Mouse (Mus musculus): Measurements from ENCODE around the gene Trmt1.
"Not testable (repeated sequence)": the region's sequence is repeated elsewhere in the genome, so short reads cannot be mapped to it uniquely, and the experiment has no call there.

The Trmt1 gene

GRCm38 (mm10) chr8:84659936-84660818 lies 25.9 kb upstream of the Trmt1 start:
- no peak for DNase-seq (ENCODE audit: low read depth)

GRCm38 (mm10) chr8:84660819-84661457 lies 25.2 kb upstream of the Trmt1 start:
- DNase-seq (ENCODE audit: low read depth) = no peak

- DNase-seq (ENCODE audit: low read depth) = peak; percentile 73
Observed at GRCm38 (mm10) chr8:84661458-84661871, 24.6 kb upstream of the Trmt1 start.

DNA sequence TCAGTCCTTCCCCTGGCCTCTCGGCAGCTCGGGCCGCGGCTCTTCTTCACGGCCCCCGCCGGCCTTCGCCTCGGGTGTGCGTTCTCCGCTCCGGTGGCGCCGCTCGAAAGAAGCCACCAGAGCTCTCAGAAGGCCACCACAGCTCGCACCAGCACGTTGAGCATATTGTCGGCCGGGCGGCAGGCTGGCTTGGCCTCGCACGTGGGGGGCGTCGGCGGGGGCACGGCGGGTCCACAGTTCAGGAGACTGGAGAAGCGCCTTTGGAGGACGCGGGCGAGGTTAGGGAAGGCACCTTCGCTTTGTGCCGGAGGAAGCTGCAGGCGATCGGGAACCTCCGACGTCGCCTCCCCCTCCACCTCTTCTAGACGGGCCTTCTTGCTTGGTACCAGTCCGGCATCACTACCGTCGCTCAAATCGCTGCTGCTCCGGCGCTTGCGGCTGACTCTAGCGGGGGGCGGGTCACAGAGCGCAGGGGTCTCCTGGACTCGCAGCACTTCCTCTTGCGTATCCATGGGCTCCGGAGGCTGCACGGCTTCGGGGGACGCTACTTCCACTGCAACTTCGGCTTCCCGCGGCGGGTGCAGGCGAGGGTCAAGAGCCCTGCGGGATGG lies 24.0 kb upstream of the Trmt1 start:
- DNase-seq (ENCODE audit: low read depth) = no peak

GRCm38 (mm10) chr8:84662581-84663065 lies 23.5 kb upstream of the Trmt1 start, which contains the start of gene Ier2:
Gene Ier2, minus strand, starts transcription at chr8:84662852.
- peak; percentile 93 for DNase-seq (ENCODE audit: low read depth)

- peak; percentile 94 for DNase-seq (ENCODE audit: low read depth)
Observed at GRCm38 (mm10) chr8:84663483-84664327, 22.4 kb upstream of the Trmt1 start.

DNA sequence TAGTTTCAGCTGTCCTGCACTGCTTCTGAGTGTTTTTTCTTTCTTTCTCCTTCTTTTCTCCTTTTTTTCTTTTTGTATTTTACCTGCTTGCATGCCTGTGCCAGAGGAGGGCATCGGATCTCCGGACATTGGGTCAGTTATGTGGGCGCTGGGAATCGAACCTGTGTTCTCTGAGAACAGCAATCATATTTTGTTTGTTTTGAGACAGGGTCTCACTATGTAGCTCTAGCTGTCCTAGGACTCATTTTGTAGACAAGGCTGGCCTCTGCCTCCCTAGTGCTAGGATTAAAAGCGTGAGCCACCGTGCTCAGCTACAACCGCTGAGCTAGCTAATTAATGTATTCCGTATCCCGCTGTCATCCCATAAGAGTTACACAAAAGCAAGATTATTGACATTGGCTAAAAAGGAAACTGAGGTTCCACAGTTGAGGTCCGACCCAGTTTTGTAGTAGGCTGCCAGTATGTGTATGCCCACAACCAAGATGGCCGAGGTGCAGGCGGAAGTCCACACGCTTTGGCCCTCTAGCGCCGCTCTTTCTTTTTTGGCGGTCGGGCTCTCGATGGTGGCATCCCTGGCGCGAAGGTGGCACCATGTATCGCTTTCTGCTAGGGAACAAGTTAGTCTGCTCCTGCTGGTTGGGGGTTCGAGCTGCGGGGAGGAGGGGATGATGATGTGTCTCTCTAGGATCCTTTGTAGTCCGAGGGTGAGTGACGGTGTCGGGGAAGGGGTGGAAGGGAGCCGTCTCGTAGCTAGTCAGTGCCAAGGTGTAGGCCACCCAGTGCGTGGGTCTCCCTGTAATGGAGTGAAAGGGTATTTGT lies 21.3 kb upstream of the Trmt1 start:
- DNase-seq (ENCODE audit: low read depth) = no peak

GRCm38 (mm10) chr8:84665385-84665893 lies 20.7 kb upstream of the Trmt1 start:
- no peak for DNase-seq (ENCODE audit: low read depth)

- no peak for DNase-seq (ENCODE audit: low read depth)
Observed at GRCm38 (mm10) chr8:84668081-84668480, 18.0 kb upstream of the Trmt1 start.

DNA sequence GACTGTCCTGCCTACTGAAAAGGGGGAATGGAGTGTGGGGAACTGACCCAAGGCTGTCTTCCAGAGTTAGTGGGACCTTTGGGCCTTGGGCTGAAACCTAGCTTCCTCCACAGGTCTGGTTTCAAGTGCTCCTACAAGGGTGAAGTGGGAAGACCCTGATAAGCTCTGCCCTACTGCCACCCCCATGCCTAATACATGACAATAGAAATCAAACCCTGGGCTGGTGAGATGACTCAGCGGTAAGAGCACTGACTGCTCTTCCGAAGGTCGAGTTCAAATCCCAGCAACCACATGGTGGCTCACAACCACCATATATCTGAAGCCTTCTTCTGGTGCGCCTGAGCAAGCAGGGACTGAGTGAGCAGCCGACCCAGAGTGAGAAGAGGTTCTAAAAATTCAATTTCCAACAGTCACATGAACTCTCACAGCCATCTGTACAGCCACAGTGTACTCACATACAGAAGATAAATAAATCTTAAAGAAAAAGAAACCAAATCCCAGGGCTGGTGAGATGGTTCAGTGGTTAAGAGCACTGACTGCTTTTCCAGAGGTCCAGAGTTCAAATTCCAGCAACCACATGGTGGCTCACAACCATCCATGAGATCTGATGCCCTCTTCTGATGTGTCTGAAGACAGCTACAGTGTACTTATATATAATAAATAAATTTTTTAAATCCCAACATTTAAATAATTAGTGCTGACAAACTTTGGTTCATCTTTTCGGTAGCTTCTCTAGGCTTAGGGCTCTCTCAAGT lies 17.2 kb upstream of the Trmt1 start:
- no peak for DNase-seq (ENCODE audit: low read depth)

DNA sequence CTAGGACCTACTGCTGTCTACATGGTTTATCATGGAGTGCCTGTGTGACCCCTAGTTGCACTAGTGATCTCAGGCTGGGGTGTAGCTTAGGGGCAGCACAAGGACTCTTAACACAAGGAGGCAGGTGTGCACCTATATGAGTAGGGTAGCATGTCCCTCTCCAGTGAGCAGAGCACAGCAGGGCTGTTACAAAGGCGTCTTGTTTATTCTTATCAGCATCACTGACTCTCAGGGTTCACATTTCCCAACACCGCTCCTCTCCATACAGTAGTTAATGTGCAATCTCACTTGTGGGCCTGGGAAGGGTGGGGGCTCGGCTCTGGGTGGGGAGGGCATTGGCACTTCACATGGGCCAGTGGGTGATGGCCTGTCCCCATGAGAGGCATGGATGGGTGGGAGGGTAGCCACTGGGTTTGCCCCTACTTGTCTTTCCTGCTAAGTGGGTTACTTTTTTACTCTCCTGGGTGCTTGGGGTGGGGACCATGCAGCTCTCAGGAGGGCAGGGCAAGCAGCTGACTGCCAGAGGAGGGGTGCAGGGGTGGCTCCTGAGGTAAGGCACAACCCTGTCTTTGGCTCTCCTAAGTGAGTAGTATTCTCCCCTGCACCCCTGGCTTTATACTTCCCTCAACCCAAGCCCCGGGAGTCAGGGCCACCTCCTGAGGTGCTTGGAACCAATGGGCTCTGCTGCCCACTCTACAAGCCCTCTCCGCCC lies 15.7 kb upstream of the Trmt1 start:
- DNase-seq (ENCODE audit: low read depth) = not testable (repeated sequence)

DNA sequence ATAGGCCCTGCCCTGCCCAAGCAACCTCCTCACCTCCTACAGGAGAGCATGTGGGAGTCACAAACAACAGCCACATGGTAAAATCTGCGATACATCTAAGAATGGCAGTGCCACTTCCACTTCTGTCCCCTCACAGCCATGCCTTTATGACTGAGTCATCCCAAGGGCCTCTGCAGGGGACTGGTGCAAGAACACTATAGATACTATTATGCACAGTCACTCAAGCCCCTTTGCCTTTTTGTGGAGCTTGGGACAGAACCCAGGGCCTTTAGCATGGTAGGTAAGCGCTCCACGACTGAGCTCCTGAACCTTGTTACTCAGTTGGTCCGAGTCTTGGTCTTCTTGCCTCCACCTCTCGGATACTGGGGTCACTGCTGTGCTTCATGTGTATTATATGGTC lies 8.8 kb upstream of the Trmt1 start:
- no peak for DNase-seq (ENCODE audit: low read depth)

DNA sequence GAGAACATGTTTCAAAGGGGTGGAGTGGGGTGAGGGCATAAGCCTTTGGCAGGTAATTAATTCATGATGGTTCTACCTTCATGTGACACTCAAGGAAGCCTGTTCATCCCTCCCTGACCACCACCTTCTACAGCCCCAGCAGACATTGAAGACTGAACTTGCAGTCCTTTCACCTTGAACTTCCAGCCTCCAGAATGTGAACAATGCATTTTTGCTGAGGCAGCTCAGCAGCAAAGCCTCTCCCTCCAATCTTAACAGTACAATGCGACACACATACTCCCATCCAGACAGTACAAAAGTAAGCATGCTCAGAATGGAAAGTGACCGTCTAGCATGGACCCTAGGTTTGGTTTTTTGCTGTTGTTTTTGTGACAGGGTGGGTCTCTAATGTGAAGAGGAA lies 4.6 kb upstream of the Trmt1 start:
- no peak for DNase-seq (ENCODE audit: low read depth)

DNA sequence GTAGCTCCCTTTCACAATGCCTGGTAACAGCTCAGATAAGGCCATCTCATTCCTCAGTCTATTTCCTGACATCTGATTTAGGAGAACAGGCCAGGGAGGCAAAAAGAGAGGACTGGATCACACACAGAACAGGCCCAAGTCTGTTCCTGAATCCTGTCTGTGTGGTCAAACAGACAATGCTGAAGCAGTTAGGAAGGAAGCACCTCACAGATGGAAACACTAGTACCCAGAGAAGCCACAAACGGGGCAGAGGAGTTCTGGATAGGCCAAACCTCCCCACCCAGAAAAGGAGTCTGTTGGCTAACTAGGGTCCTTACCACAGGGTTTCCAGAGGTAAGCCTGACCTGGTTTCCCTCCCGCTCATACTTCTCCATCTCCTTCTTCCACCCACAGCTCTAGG lies 3.9 kb upstream of the Trmt1 start:
- no peak for DNase-seq (ENCODE audit: low read depth)

- no peak for DNase-seq (ENCODE audit: low read depth)
Observed at GRCm38 (mm10) chr8:84684537-84684936, 1.6 kb upstream of the Trmt1 start.

DNA sequence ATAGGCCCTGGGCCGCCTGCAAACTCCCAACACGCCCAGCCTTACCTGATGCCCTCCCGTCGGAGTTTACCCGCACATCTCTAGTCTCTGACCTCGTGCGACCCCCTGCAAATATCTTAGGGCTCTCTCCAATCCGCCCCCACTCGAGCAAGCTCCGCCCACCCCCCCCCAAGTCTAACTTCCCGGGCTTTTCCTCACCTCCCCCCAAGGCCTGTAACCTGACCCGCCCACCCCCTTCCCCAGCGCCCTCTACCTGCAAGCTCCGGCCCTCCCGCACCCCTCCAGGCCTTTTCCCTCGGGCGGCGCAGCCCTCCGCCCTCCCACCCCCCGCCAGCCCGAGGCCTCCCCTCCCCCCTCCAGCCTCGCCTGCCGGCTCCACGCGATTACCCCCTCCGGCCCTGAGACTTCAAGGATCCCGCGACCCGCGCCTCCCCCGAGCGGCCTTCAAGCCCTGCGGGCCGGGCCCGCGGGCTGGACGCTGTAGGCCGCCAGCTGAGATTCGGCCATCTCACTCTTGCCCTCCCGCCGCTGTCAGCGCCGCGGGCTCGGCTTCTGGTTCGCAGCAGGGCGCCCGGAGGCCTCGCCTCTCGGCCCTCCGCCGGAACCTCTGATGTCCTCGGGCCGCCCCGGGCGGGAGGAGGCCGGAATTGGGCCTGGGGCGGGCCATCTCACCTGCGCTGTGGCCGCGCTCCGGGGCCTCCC lies 1.0 kb downstream of the Trmt1 start:
- DNase-seq (ENCODE audit: low read depth) = no peak

- no peak for DNase-seq (ENCODE audit: low read depth)
Observed at GRCm38 (mm10) chr8:84687705-84688100, 1.6 kb downstream of the Trmt1 start, which contains the start of gene Nacc1. Gene Nacc1, minus strand, starts transcription at chr8:84687862.

DNA sequence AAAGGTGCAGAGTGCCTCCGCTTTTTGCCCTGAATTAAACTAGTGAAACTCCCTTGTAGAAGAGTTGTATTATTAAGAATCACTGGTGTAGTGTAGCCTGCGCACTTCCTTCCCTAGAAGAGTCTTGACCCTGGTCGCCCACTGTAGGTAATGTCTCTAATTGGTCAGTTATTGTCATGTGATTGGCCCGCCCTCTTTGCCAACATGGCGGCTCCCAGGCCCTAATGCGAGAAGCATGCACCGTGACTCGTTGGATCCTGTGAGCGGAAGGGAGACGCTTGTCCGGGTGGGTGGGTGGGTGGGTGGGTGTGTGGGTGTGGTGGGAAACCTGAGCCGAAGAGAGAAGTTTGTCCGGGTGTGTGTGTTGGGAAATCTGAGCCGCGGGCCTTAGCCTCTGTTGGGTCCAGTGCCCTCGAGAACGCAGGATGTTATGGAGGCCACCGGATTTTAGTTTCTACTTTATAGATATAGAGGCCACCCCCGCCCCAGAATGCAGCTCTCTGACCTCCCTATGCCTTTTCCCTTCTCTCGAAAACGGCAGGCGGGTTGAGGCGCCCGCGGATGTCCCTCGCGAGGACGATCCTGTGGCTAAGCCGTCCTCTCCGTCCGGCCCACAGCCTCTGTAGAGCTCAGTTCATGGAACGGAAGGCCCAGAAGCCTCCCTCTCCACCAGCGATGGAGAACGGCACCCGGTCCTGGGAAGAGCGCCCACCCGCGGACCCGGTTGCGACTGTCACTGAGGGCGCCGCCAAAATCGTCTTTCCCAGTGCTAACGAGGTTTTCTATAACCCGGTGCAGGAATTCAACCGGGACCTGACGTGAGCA lies 3.2 kb downstream of the Trmt1 start:
- DNase-seq (ENCODE audit: low read depth) = no peak
